Mouse (Mus musculus): ENCODE data around the gene Pts.

- TF ChIP-seq CTCF (conservative IDR thresholded peaks at IDR 0.05; ENCODE audit: low read length) (peak; percentile 85), NANOG (IDR thresholded peaks at IDR 0.05; ENCODE audit: borderline replicate concordance, low read length) (no peak)
These were observed 9.7 kb downstream of the Pts start for GRCm38 (mm10) chr9:50518781-50519180.
